Mouse (Mus musculus) left cerebral cortex, adult 8-10 months (tissue): ENCODE data around the gene Itpkc. TPM values are rescaled to one million over a fixed set of nuclear protein-coding genes. Genes with fewer than 3 reads are reported as not detected.

ENCODE experiments used
- DNase-seq, 2 experiments: peaks; one replicate each; pipeline ENCODE4 v3.0.0; 2022; ENCODE audit warnings: low spot score in 2 of 2
- total RNA-seq, 4 experiments: library from RNA; stranded (reverse); gene quantifications; 2 replicates each; pipeline ENCODE4 v1.2.4; 2022

Itpkc gene
- total RNA-seq, 4 experiments from 2014 or later, result 9.9 to 11.3 (median 10.3) TPM

DNA sequence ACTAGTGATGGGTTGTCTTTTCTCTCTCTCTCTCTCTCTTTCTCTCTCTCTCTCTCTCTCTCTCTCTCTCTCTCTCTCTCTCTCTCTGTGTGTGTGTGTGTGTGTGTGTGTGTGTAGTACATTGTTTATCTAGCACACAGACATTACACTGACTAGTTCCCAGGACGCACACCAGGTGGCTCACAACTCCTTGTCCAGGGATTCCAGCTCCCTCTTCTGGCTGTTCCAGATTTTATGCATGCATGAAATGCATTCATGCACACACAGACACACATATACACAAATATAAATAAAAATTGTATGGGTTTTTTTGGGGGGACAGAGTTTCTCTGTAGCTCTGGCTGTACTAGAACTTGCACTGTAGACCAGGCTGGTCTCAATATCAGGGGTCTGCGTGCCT lies 9.1 kb upstream of the Itpkc start:
- no peak for DNase-seq

DNA sequence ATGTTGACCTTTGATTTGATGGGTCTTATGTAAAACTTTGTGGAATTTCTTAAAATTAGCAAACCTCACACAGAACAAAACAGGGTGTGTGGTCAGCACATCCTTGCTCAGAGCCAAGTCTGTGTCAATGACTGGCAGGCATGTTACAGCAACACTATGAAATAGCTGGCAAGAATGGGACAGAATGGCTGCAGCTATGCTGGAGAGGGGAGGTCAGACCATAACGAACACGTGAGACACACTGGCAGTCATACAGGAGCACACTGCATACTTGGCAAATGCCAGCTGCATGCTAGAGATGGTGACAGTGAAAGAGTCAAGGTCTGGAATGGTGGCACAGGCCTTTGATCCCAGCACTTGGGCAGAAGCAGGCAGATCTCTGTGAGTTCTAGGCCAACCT lies 7.3 kb upstream of the Itpkc start:
- DNase-seq, result no peak

DNA sequence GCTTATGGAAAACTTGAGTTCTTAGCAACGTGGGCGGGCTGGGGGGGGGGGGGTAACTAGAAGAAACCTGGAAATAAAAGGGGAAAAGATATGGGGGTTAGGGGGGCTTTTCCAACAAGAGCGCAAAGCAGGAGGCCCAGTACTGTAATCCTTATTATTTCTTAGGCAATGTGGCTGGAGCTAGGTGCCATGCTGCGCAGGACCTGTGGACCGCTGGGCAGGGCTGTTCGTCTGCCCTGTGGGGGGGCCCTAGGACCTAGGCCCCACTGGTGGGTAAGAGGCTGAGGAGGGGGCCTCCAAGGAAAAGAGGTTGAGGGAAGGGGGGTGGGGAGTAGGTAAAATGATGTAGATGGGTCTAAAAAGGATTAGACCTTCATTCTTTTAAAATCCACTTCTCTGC lies 4.8 kb upstream of the Itpkc start:
- no peak for DNase-seq

DNA sequence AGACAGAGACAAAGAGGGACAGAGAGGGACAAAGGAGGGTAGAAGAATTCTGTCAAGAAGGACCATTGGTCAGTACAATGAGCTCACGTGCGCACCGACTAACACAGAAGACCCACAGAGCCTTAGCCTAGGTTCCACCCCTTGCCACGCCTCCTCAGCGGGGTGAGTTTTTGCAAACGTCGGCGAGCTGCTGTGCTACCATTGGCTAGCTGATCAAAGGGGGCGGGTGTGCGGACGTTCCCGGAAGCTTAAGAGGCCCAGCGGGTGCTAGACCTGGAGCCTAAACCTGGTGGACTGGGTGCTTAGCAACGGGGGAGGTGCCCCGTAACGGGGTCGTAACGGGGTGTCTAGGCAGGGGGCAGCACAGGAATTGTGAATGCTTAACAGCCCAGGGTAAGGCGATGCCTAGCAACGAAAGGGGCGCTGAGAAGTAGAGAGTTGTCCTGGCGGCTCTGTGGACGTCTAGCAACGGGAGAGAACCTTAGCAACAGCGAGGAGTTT lies 4.4 kb upstream of the Itpkc start, which contains the start of gene Coq8b:
Gene Coq8b (plus strand): TSS at position 243 of the 501 bp plus-strand sequence.
- peak; percentile 84 to 93 for DNase-seq

DNA sequence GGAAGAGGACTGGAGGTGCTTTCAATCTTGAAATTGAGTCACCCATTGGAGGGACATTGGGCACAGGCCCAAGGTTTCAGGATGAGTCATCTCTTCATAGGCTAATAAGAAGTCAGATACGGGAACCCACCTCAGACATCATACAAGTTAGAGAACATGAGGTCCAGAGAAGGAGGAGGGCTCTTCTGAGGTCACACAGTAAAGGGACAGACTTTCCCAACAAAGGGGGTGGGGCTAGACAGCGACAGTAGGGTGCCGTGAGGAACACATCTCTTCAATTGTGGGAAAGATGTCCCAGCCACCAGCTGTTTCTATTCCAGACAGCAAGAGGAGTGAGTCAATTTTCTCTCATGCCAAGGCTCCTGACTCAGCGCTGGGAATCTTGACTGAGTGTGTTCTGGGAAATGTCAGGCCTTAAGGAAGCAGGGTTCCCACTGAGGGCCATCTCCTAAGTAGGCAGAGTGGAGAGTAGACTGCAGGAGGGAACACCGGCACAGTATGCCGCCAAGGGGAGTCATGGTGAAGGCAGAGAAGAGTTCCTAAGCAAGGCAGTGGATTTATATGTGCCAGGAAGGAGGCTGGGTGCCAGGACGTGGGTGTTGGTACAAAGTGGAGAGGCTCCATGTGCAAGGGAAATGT lies 3.4 kb upstream of the Itpkc start:
- peak; percentile 57 to 90 for DNase-seq

DNA sequence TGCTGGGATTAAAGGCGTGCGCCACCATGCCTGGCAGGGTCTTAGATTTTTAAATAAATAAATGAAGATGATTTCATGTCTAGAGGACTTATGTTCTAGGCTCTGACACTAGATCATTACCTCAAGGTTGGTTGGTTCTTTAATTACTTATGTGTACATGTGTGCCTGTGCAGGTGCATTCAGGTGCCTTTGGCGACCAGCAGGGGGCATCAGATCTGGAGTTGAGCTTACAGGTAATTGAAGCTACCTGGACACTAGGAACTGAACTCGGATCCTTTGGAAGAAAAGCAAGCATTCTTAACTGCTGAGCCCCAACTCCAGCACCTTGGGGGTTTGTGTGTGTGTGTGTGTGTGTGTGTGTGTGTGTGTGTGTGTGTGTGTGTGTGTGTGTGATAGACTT lies 2.3 kb upstream of the Itpkc start:
- DNase-seq, result no peak

DNA sequence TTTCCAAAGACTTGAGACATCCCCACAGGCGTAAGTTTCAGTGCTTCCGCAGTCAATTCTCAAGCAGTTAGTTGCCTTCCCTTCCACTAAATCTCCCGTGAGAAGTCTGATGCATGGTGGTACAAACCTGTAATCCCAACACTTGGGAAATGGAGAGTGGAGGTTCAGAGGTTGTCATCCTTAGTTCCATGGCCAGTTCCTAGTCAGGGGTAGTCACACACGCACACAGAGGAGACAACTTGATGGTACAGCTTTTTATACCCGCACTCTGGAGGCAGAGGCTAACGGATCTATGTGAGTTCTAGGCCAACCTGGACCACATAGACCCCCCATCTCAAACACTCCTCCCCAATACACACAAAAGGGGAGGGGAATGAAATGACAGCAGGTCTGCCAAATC lies 404 bp upstream of the Itpkc start:
- DNase-seq, result no peak

DNA sequence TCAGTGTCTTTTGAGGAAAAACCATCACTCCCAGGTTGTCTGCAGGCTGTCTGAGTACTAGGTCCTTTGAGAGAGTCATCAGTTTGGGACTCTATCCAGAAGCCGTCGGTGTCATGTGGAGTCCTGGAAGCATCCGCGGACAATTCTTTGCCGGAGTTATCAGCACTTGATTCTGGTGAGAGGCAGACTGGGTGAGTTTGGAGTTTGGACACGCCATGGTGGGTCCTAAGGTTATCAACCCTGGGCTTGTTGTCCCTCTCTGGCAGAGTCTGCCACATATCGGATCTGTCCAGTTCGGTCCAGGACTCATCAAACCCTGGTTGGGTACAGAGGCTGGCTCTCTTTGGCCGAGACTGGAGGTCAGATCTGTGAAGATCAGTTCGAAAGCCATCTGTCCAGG lies 785 bp downstream of the Itpkc start:
- DNase-seq, result no peak

DNA sequence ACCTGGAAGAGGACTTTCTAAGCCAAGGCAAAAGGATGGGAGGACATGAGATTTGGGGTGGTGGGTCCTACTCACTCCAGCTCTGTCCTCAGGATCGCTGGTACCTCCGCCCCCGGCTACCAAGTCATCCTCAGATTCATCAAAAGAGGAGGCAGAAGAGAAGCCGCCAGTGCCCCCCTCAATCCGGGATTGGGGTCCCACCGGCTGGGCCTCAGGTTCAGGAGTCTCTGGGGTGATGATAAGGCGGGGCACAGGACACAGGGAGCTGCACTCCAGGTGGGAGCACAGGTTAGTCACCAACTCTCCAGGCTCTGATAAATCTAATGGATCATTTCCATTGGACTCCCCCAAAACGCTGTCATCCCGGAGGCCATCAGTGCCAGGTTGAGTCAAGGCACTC lies 1.2 kb downstream of the Itpkc start:
- no peak for DNase-seq

DNA sequence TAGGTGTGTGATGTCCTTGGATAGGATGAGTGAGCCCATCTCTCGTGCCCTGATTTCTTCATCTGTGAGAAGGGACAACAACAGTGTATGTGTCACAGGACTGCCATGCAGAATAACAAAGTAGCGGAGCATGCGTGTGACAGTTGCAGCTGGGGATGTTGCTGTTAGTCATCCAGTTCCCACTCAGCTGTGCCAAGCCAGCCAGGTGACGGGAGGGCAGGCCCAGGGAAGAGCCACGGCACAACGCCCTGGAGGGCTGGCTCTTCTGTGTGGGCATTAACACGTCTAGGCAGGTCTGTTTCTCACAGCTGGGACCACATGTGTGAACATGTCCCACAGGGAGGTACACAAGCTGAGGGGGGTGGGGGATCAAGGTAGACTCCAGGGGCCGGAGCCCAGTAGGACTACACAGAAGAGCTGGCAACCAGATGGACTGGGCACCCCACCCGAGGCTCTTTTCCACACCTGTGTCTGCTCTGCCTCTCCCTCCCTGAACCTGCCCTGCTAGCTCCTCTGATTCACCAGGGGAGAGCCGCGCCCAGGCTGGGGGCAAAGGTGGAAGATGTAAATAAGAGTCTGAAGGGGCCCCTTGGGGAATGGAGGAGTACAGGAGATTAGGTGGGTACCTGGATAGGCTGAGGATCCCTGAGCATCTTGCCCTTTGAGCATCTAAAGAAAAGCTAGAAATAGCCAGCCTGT lies 3.4 kb downstream of the Itpkc start:
- DNase-seq, result peak; percentile 36 to 61

DNA sequence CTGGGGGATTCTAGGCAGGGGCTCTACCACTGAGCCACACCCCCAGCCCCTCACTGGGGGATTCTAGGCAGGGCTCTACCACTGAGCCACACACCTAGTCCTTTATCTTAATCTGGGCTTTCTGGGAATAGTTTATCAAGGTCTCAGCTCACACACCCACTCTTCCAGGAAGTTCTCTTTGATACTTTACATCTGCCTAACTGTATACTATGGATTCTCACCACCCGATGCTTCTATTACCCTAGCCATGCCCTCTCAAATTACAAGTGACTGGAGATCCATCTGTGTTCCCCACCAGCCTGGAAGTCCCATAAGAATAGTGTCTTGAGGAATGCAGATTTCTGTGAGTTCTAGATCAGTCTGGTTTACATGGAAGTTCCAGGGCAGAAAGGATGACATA lies 5.9 kb downstream of the Itpkc start:
- DNase-seq, result no peak

DNA sequence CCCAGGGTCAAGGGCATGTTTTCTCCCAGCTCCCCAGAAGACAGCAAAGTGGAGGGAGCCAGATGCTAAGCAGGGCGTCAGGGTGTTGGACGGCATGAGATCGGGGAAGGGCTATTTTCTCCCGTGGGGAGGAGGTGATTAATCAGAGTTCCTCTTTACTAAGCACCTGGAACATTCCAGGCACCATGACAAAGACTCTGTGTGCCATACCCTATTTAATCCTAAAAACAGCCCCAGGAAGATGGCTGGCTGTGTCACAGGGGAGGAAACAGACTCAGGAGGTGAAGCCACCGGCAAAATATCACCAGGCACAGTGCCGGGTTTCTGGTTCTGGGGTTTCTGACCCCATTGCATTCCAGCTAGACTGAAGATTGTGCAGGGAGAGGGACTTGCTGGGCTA lies 6.5 kb downstream of the Itpkc start:
- no peak for DNase-seq

DNA sequence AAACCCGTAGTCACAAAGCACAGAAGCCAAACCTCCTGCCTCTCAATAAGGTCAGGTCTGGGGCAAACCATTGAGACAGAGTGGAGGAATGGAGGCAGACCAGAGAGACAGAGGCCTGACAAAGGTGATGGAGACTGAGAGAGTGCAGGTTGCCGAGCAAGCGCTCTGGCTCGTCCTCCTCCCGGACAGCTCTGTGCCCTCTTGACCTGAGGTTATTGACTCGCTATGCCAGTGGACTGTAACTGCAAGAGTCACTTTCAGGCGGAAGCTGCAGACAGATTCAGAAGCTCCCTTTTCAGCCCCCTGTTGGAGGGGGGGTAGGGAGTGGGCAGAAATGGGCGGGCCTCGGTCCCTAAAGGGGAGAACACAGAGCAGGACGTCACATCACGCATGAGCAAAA lies 8.5 kb downstream of the Itpkc start:
- no peak for DNase-seq

DNA sequence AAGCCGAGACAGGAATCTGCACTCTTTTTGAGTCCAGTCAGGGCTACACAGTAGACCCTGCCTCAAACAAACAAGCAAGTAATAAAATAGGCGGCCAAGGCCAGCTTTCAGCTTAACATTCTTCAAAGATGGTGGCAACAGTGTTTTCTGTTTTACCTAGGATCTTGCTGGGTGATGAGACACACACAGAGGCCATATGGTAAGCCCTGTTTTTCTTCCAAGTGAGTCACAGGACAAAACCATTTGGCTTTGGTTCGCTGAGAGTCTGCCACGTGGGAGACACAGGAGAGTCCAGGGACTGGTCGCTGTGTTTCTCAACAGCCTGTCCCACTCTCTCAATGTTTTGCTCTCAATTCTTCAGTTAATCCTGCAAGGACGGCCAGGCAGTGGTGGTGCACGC lies 9.9 kb downstream of the Itpkc start:
- DNase-seq, result no peak

DNA sequence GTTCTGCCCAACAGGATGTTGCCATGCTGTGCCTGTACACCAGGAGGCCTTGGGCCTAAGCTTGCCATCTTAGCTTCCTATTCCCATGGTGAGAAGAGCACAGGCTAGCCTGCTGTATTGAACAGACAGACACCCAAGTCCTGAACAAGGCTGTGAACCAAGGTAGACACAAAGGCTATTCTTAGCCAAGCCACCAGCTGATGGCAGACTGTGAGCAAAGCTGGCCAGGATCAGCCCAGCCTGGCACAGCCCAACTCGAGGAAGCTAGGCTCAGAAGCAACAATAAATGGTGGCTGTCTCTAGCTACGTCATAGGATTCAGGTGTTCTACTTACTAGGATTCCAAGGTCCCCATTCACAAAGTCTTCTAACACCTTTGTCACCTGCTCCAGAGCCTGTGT lies 15.8 kb downstream of the Itpkc start:
- no peak for DNase-seq

DNA sequence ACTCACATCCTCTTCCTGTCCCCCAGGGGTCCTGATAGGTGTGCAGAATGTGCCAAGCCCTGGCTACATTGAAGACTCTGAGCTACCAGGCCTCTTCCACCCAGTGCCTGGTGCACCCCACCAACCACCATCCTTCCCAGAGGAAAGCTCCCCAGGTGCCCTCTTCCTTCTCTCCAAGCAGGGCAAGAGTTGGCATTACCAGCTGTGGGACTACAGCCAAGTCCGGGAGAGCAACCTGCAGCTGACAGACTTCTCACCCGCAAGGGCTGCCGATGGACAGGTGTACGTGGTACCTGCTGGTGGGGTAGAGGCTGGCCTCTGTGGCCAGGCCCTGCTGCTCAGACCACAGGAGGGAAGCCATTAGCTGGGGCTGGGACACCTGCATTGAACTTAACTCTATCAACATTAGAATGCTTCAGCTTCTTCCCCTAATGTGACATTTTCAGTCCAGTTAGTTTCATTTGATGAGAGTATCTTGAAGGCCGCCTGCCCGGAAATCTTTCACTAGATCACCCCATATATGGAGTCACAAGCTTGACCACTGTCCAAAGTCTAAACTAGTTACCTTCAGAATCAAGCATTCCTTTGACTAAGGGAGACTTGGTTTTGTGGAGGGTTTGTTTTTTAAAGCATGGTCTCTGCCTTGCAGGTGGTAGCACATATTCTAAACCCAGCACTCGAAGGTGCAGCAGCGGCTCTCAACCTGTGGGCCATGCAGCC lies 24.6 kb downstream of the Itpkc start:
- DNase-seq, result no peak

DNA sequence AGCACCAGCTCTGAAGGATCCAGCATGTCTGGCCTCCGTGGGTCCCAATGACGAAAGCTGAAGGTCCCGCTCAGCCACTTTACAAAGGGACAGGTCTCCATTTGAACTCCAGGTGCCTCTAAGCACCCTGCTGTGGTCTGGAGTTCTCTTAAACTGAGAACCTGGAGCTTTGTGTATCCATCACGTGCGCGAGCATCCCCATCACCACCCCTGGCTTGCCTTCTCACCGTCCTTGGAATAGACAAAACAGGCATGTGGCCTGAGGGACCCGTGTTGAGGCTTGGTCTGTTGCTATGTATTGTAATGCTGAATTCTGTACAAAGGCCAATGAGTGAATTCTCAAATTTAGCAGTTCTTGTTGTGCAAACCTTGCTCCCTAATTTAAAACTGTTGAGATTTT lies 29.7 kb downstream of the Itpkc start:
- DNase-seq, result no peak

DNA sequence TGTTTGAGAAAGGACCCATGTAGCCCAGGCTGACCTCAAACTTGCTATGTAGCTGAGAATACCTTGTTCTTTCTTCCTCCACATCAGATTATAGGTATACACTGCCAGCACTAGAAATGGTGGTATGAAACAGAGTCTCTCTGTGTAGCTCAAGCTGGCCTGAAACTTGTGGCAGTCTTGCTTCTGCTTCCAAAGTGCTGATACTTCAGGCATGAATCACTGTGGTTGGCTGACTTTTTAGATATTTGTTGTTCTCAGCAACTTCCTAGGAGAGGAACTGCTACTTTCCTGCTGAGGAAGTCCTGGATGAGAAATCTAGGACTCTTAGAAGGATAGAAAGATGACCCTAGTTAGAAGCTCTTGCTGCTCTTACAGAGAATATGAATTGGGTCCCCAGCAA lies 30.1 kb downstream of the Itpkc start:
- DNase-seq, result no peak

DNA sequence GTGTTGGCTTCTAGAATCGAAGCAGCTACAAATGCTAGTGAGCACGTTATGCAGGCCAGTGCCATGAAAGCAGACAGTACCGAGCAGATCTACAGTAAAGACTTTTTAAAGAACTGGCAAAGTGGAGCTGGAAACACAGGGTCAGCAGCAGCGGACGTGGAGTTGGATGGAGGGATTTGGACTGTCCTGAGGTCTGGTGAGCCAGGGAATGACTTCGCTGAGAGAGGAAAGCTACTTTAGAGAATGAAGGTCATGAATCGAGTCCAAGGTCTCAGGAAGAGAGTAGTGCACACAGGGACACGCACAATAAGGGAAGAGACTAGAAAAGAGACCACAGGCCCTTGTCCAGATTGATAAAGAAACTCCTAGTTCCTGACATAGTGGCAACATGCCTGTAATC lies 30.8 kb downstream of the Itpkc start:
- DNase-seq, result no peak

DNA sequence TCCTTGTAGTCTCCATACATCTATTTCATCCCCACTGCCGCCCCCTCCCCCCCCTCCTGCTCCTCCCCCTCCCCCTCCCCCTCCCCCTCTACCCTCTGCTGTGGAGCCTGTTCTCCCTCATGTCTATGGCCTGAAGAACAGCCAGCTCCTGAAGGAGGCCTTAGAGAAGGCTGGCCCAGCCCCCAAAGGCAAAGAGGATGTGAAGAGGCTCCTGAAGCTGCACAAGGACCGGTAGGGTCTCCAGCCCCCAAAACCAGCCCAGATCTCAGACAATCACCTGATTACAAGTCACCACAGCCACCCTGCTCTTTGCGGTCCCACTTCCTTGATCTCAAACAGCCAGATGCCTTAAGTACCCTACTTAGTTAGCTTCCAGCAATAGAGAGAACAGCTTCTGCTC lies 31.3 kb downstream of the Itpkc start:
- DNase-seq, result no peak

DNA sequence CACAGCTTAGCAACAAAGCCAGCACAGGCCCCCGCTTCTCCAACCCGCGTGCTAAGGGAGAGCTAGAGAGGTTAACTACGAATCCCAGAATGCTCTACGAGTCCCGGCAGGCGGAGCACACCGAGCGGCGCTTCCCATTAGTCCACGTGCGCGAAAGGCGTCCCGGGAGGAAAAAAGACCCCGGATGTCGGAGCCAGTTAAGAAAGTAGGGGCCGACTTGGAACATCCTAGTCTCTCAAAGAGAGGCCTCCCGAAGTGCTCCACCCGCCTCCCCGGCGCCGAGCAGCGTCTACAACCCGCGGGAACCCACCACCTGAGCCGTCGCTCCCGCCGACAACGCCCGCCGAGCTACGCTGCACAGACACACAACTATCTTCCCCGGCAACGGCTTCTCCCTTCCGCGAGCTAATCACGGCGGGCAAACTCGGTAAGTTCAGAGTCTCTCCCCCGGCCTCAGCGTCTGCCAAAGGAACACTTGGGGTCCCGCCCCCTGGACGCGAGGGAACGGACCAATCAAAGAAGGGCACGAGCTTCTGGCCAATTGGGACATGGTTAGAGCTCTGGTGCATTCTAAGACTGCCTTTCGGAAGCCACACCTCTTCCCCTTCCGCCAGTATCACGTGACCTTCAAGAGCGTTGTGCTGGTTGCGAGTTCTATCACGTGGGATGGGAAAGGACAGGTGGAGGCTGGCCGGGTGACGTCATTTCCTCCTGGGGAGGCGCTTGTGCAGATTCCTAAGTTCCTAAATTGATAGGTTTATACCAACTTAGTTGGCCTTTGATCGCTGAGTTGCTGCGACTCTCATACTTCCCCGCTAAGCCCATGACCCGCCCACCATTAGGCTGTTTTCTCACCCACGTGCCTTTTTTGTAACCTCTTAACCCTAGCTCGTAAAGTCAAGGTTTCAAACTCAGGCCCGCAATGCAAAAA lies 32.5 kb downstream of the Itpkc start, which contains the start of the genes BC024978 and Snrpa:
Gene BC024978 (plus strand): TSS at position 101 of the 931 bp plus-strand sequence.
Gene Snrpa (minus strand): TSS at position 591 of the 931 bp plus-strand sequence.
- DNase-seq, result peak; percentile 86 to 100
